Mouse (Mus musculus) liver, postnatal 0 days (tissue): ENCODE measurements around the gene Slc24a1. TPM values are rescaled to one million over a fixed set of nuclear protein-coding genes. Genes with fewer than 3 reads are reported as not detected.
A peak's percentile ranks its signal among the peaks of the same experiment; 100 is the strongest.

Experiments
- ATAC-seq: fragments of 200-750 bp; cut with Nextera tagmentation; 2 replicates; pipeline ENCODE4 v1.8.0; 2017; ENCODE audit warnings: mild to moderate bottlenecking, moderate library complexity
- DNase-seq: peaks from one replicate; pipeline ENCODE4 v3.0.0-alpha.2; 2016
- H3K27ac ChIP-seq: fragments of 300-500 bp; sonication (generic); 2 replicates; pipeline ENCODE4 v1.5.1; 2014; ENCODE audit warnings: antibody characterized with exemption, moderate library complexity, mild to moderate bottlenecking, low read depth
- H3K27me3 ChIP-seq: fragments of 300-500 bp; sonication (generic); 2 replicates; pipeline ENCODE4 v1.6.1; 2014; ENCODE audit warnings: low read length, control low read depth, mixed read lengths; ENCODE audit not compliant: insufficient read depth
- H3K36me3 ChIP-seq: fragments of 300-500 bp; sonication (generic); replicated peaks from 2 replicates; pipeline ENCODE4 v1.6.1; 2014; ENCODE audit warnings: mild to moderate bottlenecking, control low read depth, low read length, moderate library complexity, mixed read lengths; ENCODE audit not compliant: insufficient read depth
- H3K4me1 ChIP-seq: fragments of 300-500 bp; sonication (generic); 2 replicates; pipeline ENCODE4 v1.6.1; 2014; ENCODE audit warnings: antibody characterized with exemption, mild to moderate bottlenecking, control low read depth; ENCODE audit not compliant: insufficient read depth
- H3K4me2 ChIP-seq: fragments of 300-500 bp; sonication (generic); 2 replicates; pipeline ENCODE4 v1.6.1; 2014; ENCODE audit warnings: low read depth, mild to moderate bottlenecking, low read length, moderate library complexity, mixed read lengths
- H3K4me3 ChIP-seq: fragments of 300-500 bp; sonication (generic); 2 replicates; pipeline ENCODE4 v1.5.1; 2014; ENCODE audit warnings: low read depth, low read length
- H3K9ac ChIP-seq: fragments of 300-500 bp; sonication (generic); replicated peaks from 2 replicates; pipeline ENCODE4 v1.6.1; 2014; ENCODE audit warnings: mild to moderate bottlenecking, moderate library complexity
- H3K9me3 ChIP-seq: fragments of 300-500 bp; sonication (generic); 2 replicates; pipeline ENCODE4 v1.6.1; 2016; ENCODE audit warnings: mild to moderate bottlenecking, control low read depth, low read length, mixed read lengths
- CTCF ChIP-seq: sonication (generic); IDR thresholded peaks from 2 replicates; pipeline ENCODE4 v1.5.1; 2016; ENCODE audit warnings: antibody characterized with exemption, low read depth
- EP300 ChIP-seq: IDR thresholded peaks from 2 replicates; pipeline ENCODE4 v1.6.1; 2016; ENCODE audit warnings: antibody characterized with exemption, low read depth, mild to moderate bottlenecking
- WGBS: fragments of 180-500 bp; shearing (Covaris S2); extraction: QIAGEN DNeasy Blood & Tissue Kit; methylation state at CpG from one replicate; pipeline ENCODE4 v1.1.7; 2014; ENCODE audit not compliant: insufficient replicate concordance; 5-methylcytosine and 5-hydroxymethylcytosine counted together
- polyA plus RNA-seq: library from polyadenylated mRNA; unstranded; fragments of >200 nt; fragmentation: Nextera tagmentation; extraction: Ambion mirVana; gene quantifications from 2 replicates; pipeline ENCODE4 v1.2.1, GENCODE M21; 2015

Gene Slc24a1
- polyA plus RNA-seq, 1 experiment from 2014 or later: 0.04 TPM

DNA sequence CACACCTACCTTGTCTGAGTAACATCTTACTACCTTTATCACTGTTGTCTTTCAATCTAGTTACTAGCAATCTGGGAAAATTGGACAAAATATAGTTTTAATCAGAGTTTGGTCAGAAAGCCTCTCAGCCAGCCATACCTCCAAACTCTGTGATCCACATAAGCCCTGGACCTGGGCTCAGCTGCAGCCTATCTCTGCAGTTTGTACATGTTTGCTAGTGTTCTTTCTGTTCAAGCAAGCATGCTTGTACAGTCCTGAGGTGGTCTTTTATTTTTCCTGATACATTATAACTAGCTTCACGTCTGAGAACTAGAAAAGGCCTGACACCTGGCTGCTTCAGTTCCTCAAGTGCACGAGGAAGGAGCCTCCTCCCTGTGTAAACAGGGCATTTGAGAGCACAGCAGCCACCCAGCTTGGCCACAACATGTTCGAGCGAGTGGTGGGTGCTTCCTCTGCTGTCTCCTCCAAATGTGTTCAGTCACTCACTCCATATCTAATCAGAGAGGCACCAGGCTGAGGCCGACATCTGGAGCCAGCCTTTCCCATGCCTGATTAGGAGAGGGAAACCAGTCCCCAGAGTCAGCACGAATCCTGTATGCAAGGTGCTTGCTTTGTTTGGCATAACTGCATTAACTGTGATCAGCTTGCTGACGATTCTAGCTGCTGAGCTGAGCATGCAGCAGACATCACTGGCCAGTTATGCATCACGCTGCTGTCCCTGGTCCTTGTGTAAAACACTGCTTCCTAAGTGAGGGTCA lies 33.8 kb upstream of the Slc24a1 start:
- H3K27me3 ChIP-seq: no peaks in the 10 kb centered on the region
- DNase-seq (no peak), ATAC-seq (peak; percentile 76)
- H3K4me1 ChIP-seq: no peaks in the 10 kb centered on the region
- no peak overlapping the region for H3K4me2 ChIP-seq
- peaks cover 80% of the 10 kb centered on the region for H3K36me3 ChIP-seq
- peak; percentile 80 for TF ChIP-seq EP300
- no peak for TF ChIP-seq CTCF
- no peak overlapping the region for H3K27ac ChIP-seq
- no peak overlapping the region for H3K9ac ChIP-seq
- H3K4me3 ChIP-seq: no peak overlapping the region
- WGBS: 48% methylated on average over 8 of the region's 8 CpGs
- H3K9me3 ChIP-seq: no peaks in the 10 kb centered on the region

DNA sequence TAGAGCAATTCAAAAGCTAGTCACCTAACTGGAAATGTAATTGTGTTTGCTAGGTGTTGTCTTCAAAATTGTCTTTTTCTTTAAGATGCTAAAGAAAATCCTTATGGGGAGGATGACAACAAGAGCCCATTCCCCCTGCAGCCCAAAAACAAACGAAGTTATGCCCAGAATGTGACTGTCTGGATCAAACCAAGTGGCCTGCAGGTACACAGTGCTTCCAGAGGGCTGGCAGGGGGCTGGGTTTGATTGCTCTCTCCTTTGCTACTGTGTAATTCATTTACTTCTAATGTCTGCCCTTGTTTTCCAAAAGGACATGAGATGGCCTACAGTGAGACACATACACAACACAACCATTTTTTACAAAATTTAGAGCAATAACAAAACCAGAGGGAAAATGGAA lies 30.5 kb upstream of the Slc24a1 start:
- no peak for TF ChIP-seq CTCF
- no peak for TF ChIP-seq EP300
- Histone ChIP-seq H3K27me3 (no peaks in the 10 kb centered on the region), H3K36me3 (peaks cover 78% of the 10 kb centered on the region), H3K4me3 (no peak overlapping the region), H3K9me3 (no peaks in the 10 kb centered on the region), H3K9ac (no peak overlapping the region), H3K4me1 (no peaks in the 10 kb centered on the region), H3K4me2 (no peak overlapping the region), H3K27ac (no peak overlapping the region)
- no peak for DNase-seq
- WGBS: 74% methylated on average over 1 of the region's 1 CpGs
- no peak for ATAC-seq

DNA sequence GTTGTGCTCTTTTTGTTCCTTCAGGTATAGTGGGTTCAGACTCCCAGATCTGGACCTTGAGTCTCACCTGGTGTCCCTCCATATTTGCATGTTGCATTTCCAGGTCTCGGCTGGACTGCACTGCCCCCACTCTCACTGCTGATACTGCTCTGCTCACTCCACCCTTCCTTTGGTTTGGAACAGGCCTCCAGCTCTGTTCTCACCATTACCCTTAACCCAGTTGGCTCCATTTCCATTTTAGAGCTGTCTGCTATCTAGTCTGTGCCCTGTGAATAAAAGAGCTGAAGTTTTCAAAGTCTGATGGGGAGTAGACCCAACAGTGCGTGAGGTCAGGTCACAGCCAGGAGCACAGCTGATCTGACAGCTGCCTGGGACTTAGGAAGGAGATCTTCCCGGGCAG lies 29.1 kb upstream of the Slc24a1 start:
- H3K4me2 ChIP-seq: no peak overlapping the region
- H3K9ac ChIP-seq: no peak overlapping the region
- H3K4me1 ChIP-seq: no peaks in the 10 kb centered on the region
- no peak for TF ChIP-seq CTCF
- TF ChIP-seq EP300: no peak
- DNase-seq: no peak
- no peaks in the 10 kb centered on the region for H3K9me3 ChIP-seq
- peaks cover 78% of the 10 kb centered on the region for H3K36me3 ChIP-seq
- WGBS: 64% methylated on average over 3 of the region's 3 CpGs
- peak overlapping the region; percentile 44; the same call in 1 of the 2 replicates for H3K27ac ChIP-seq
- no peak overlapping the region for H3K4me3 ChIP-seq
- no peaks in the 10 kb centered on the region for H3K27me3 ChIP-seq
- peak; percentile 74 for ATAC-seq

- peak overlapping the region; percentile 94 for H3K9ac ChIP-seq
- TF ChIP-seq EP300 (no peak), CTCF (no peak)
- WGBS: 0% methylated on average over 17 of the region's 17 CpGs
- no peaks in the 10 kb centered on the region for H3K27me3 ChIP-seq
- H3K4me2 ChIP-seq: peak overlapping the region; percentile 77
- peak overlapping the region; percentile 92 for H3K27ac ChIP-seq
- peak overlapping the region; percentile 88 for H3K4me3 ChIP-seq
- H3K9me3 ChIP-seq: no peaks in the 10 kb centered on the region
- peaks cover 10% of the 10 kb centered on the region; the same call in 1 of the 2 replicates for H3K36me3 ChIP-seq
- ATAC-seq: peak; percentile 84
- no peak for DNase-seq
- H3K4me1 ChIP-seq: peaks cover 20% of the 10 kb centered on the region
Measured at GRCm38 (mm10) chr9:64960978-64961320, 9.5 kb upstream of the Slc24a1 start.

- peak within 1 kb of the TSS; percentile 92 for H3K27ac ChIP-seq
- H3K36me3 ChIP-seq: peaks cover 10% of the 10 kb centered on the region; the same call in 1 of the 2 replicates
- H3K9me3 ChIP-seq: no peaks in the 10 kb centered on the region
- H3K4me3 ChIP-seq: peak within 1 kb of the TSS; percentile 88
- H3K27me3 ChIP-seq: no peaks in the 10 kb centered on the region
- H3K4me2 ChIP-seq: peak within 1 kb of the TSS; percentile 77
- ATAC-seq (peak; percentile 97), DNase-seq (peak; percentile 97)
- H3K4me1 ChIP-seq: peaks cover 20% of the 10 kb centered on the region
- 10% methylated on average over 28 of the region's 29 CpGs for WGBS
- H3K9ac ChIP-seq: peak within 1 kb of the TSS; percentile 94
- TF ChIP-seq CTCF (peak; percentile 90), EP300 (peak; percentile 54; the same call in 1 of the 2 replicates)
Measured at GRCm38 (mm10) chr9:64960117-64960977, 8.9 kb upstream of the Slc24a1 start, which contains the start of gene Ints14. Gene Ints14, plus strand, starts transcription at chr9:64960905.

DNA sequence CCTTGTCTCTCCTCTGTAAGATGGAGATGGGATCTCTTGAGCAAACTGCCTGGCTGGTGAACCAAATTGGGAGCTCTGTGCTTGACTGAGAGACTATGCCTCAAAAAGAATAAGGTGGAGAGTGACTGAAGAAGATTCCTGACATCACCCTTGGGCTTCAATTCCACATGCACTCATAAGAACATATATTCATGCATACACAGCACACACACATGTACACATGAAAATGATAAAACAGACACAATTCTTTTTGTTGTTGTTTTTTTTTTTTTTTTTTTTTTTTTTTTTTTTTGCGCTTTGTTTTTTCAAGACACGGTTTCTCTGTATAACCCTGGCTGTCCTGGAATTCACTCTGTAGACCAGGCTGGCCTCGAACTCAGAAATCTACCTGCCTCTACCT lies 5.9 kb upstream of the Slc24a1 start:
- 83% methylated on average over 3 of the region's 3 CpGs for WGBS
- ATAC-seq: no peak
- H3K4me1 ChIP-seq: peaks cover 26% of the 10 kb centered on the region
- DNase-seq: no peak
- no peaks in the 10 kb centered on the region for H3K9me3 ChIP-seq
- no peaks in the 10 kb centered on the region for H3K36me3 ChIP-seq
- no peak overlapping the region for H3K27ac ChIP-seq
- H3K27me3 ChIP-seq: no peaks in the 10 kb centered on the region
- no peak for TF ChIP-seq EP300
- TF ChIP-seq CTCF: no peak
- H3K9ac ChIP-seq: no peak overlapping the region
- H3K4me3 ChIP-seq: no peak overlapping the region
- H3K4me2 ChIP-seq: no peak overlapping the region
